Mouse (Mus musculus): ENCODE data around the gene Dock1.

Gene Dock1

DNA sequence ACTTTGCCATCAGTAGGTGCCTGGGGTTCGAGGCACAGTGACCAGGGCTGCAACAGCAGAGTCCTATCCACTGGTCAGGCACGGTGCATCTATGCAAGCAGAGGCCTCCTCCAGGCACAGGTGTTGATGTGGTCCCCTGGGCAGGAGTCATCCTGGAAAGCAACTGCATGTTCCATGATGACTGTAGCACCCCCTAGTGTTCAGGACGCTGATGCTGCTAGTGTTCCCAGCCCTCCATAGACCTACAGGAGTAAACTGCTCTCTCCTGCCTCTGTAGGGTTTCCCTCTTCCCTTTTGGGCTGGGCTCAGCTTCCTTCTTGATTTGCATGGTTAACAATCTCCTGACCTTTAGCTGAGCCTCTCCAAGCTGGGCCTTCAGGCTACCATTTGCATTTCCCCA, 494.7 kb downstream of the Dock1 start:
- DNase-seq (ENCODE audit: low read depth) = no peak

GRCm38 (mm10) chr7:135169936-135170335, 499.5 kb downstream of the Dock1 start:
- DNase-seq (ENCODE audit: low read depth) = no peak

GRCm38 (mm10) chr7:135172219-135172618, 501.8 kb downstream of the Dock1 start:
- no peak for DNase-seq (ENCODE audit: low read depth)

DNA sequence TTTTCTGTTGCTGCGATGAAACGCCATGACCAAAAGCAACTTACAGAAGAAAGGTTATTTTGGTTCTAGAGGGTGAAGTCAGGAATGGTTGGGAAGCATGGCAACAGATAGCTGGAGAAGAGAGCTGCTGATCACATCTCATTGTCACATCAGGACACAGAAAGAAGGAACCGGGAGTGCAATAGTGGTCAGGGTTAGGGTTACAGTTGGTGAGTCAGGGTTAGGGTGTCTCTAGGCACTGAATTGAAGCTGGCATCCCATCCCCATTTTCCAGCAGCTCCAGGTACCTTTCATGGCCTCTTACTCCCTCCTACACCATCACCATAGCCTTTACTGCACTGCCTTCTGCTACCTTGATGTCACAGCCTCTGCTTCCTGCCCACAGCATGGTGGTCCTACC, 523.7 kb downstream of the Dock1 start:
- DNase-seq (ENCODE audit: low read depth) = no peak

- DNase-seq (ENCODE audit: low read depth) = no peak
Observed at GRCm38 (mm10) chr7:135195631-135196030, 525.2 kb downstream of the Dock1 start.

GRCm38 (mm10) chr7:135196828-135197227, 526.4 kb downstream of the Dock1 start:
- DNase-seq (ENCODE audit: low read depth) = no peak

DNA sequence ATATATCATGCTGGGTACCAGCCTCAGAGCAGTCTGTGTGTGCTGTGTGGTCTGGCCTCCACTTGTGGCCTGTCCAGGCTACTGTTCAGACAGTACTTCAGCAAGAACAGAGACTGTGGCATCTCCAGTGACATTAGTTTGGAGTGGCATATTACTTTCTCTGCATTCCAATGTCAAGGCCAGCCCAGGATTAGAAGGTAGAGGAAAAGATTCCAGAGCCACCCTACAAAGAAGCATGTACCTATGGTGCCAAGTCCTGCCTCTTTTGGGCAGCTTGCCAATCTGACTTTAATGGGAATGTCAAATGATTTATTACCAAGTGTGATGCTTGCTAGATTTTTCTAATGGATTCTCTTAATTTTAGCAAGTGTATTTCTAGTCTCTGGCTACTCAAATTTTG, 533.5 kb downstream of the Dock1 start:
- no peak for DNase-seq (ENCODE audit: low read depth)

GRCm38 (mm10) chr7:135205111-135205510, 534.7 kb downstream of the Dock1 start:
- DNase-seq (ENCODE audit: low read depth) = no peak

DNA sequence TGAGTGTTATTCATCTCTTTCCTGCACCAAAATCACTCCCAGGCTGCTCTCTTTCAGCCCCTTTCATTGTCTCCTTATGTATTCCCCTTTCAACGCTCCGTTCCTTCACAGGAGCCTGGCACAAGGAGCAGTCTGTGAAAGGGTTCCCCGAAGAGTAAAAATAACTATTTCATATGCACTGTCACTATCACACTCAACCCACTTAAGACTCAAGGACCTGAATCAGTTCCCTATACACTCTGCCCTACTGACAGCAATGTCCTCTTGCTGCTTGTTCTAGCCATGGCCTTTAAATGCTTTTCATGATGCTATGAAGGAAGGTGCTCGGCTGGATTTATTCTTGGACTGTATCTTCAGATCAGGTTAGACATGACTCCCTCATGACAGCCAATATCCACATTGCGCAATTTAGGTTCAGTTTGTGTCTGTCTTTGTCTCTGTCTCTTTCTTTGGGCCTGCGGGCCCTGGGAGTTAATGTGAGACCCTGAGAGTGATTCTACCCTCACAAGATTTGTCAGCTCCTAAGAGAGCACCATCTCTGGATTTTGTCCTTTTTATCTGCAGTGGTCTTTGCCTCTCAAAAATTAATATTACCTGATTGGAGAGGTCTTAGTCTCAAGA, 538.6 kb downstream of the Dock1 start:
- no peak for DNase-seq (ENCODE audit: low read depth)

DNA sequence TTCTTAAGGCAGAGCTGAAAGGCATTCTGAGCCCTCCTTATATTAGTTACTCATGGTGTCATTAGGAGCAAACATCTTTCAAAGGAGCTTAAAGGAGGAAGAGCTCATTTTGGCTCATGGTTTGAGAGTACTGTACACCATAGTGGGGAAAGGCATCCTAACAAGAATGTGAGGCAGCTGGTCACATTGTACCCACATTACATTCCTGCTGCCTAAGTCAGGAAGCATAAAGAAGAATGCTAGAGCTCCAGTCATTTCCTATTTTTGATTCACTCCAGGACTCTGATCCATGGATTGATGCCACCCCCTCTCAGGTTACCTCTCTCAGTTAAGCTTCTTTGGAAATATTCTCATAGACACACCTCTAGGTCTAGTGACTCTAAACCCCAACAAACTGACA, 539.8 kb downstream of the Dock1 start:
- DNase-seq (ENCODE audit: low read depth) = no peak

DNA sequence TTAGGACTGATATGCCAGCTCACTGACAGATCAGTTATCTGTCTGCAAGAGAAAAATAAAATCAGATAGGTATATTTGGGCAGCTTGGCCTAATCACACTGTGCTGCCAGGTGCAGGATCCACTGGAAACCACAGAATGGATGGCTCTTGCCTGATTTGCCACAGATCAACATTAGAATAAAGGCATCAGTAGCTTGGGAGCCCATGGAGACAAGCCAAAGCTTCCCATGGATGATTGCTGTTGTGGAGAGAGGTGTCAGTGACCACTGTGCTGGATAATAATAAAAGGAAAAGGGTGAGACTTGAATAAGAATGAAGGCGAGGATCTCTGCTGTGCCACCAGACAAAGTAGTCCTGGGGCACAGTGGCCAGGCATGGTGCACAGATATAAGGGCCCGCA, 540.4 kb downstream of the Dock1 start:
- DNase-seq (ENCODE audit: low read depth) = no peak

DNA sequence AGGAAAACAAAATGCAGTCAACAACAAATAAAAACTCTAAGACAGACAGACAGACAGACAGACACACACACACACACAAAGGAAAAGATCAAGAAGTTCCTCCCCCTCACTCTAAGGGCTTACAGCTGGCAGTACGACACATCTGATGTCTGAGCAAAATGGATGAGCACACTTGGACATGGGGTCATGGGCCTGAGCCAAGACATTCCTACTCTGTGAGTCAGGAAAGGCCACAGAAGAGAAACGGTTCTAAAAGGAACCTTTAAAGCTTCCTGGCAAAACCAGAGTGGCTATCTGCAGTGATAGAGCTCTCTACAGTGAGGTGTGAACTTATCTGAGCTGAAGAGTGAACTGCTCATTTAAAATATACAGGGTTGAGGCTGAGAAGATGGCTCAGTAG, 542.1 kb downstream of the Dock1 start:
- DNase-seq (ENCODE audit: low read depth) = no peak

DNA sequence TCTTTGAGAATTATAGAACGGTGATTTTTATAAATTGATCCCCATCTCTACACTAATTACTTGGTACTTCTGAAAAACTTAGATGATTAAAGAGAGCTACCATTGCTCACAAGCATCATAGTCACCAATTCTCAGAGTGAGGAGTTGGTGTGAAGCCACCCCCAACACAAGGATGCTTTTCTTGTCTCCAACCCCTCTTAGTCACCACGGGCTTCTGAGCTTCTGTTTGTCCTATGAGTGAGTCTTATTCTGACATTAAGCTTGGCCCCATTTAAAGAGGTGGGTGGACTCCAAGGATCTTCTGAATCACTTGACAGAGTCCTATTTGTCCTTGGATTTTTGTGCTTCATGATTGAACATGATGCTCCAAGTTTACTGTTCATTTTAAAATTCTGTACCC, 551.0 kb downstream of the Dock1 start:
- DNase-seq (ENCODE audit: low read depth) = no peak

Measured in naive thymus-derived CD4-positive, alpha-beta T cell, adult 2 months (primary cell).